Mouse (Mus musculus) kidney, adult 2 months (tissue): ENCODE measurements around the gene Cpeb3.

Source experiments
- CTCF ChIP-seq: fragments of 200-500 bp; conservative IDR thresholded peaks from 2 replicates; pipeline ENCODE4 v1.5.1; 2011; ENCODE audit warnings: low read depth, mild to moderate bottlenecking, control low read depth, low read length, moderate library complexity, mixed read lengths; ENCODE audit not compliant: insufficient read depth, insufficient read length
- POLR2A ChIP-seq: fragments of 200-500 bp; IDR thresholded peaks from one replicate; pipeline ENCODE4 v1.6.1; 2011; ENCODE audit warnings: low read depth, low read length, control low read depth

GRCm38 (mm10) chr19:37018931-37019330, 189.5 kb downstream of the Cpeb3 start:
- TF ChIP-seq CTCF (no peak), POLR2A (no peak)
